Mouse (Mus musculus) layer of hippocampus, adult 9-11 months (tissue): ENCODE measurements around the gene Adamts18.

ENCODE experiments used
- DNase-seq: peaks from one replicate; pipeline ENCODE4 v3.0.0; 2022

Gene Adamts18

GRCm38 (mm10) chr8:113848653-113849135 lies at the start of gene Adamts18:
Gene Adamts18, minus strand, starts transcription at chr8:113848738.
- no peak for DNase-seq

GRCm38 (mm10) chr8:113896446-113896845 lies 47.9 kb upstream of the Adamts18 start:
- no peak for DNase-seq

GRCm38 (mm10) chr8:113891376-113891775 lies 42.8 kb upstream of the Adamts18 start:
- DNase-seq, result no peak

DNA sequence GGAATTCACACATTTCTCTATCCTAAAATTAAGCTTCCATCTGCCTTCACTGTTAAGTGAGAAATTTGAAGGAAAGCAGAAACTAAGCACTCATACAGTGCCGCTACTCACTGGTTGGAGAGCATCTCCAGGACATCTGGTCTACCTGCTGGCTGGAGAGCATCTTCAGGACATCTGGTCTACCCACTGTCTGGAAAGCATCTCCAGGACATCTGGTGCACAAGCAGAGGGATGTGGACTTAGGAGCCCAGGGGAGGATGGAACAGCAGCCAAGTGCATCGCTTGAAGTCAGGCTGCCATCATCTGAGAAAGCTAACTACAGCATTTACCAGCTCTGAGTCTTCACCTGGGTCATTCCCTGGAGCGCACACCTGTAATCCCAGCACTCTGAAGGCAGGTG lies 38.0 kb upstream of the Adamts18 start:
- DNase-seq, result no peak

DNA sequence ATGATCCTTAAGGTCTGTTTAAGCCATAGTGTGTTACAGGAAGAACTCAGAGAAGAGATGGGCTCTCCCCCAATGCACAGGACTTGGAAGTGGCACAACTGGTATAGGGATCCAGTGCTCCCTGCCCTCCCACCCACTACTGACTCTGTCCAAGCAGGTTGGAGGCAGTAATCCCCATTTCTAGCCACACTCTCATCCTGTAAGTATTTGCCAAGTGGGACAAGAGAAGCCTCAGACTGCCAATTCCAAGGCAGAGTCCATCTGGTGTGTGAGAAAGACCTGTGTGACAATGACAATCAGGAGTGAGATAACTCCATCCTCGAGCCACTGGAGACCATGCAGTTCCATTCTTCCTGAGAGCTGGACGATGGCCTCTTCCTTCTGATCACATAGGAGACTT lies 36.6 kb upstream of the Adamts18 start:
- DNase-seq, result no peak

DNA sequence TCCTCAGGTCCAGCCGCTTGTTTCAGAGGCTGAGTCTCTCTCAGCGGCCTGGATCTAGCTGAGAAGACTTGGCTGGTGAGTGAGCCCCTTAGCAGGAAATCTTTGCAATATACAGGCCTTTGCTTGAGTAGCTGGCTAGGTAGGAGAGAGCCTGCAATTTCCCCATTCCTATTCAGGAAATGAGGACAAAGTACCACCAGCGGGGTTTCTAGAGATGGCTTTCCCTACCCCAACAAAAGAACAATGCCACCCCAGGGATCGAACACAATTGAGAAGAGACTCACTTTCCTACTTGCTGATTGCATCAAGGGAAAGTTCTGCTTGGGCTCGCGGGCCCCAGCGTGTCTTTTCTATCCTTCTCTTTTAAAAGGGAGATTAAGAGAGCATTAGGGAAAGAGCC lies 35.5 kb upstream of the Adamts18 start:
- DNase-seq, result no peak

DNA sequence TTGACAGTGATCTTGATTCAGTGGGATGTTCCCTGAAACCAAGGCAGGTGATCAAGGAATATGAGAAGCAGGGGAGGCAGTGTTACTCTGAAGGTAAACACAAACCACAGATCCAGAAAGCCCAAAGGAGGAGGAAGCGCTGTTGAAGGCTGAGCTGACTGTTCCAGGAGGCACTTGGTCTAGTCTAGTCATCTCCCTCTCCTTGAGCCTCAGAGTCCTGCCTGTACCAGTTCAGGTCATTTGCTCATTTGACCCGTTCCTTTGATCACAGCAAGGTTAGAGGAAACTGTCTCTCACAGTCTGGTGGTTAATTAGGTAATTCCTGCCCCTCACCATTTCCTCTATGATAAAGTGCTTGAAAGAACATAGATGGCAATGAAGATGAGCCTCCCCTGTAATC lies 34.0 kb upstream of the Adamts18 start:
- DNase-seq, result no peak

DNA sequence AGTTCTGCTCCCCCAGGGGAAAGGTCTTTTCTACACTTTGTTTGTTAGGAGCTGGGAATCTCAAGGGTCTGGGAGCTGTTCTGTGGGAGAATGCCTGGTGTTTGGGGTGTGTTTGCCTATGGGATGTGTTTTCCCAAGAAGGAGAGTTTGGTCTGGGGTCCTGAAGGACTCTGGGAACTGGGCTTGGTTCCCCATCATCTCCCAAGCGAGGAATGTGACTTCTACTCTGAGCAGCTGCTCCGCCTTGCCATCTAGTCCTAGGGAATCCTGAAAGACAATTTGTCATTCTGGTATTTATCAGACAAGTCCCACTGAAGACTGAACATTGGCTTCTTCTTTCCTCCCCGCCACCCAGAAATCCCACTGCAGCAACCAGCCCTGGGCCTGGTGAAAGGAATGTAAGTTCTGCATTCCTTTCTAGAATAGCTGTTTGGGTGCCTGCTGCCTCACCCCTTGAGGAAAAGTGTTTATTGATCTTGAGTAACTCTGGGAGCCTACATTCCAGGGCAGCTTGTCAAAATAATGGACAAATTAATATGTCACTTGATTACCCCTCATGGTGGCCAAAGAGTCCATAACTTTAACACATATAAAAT lies 30.0 kb upstream of the Adamts18 start:
- DNase-seq, result no peak

DNA sequence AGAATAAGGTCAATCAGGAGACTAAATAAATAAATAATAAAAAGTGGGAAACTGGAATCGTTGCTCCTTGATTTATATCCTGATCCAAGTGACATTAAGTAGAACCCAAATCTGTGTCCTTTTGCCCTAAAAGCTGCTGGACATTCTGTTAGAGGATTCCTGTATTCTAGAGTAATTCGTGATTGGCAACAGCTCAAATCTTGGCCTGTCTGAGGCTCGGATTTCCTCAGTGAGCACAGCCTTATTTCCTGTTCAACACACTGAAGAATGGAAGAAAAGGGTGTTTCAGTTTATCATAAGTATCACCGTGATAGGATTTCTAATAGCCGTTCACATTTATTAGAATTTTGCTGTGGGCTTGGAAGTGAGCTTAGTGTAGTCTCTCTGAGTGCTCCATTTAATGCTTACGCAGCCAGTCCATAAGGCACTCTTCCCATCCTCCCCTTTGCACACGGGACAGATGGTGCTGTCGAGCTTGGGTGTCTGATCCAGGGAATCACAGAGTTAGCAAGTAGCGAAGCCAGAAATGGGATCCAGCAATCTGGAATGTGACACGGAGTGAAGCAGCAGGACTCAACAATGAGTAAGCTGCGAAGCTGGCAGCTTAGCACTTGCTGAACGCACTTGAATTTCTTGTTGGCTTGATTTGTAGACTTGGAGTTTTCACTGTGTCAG lies 25.0 kb upstream of the Adamts18 start:
- DNase-seq, result peak; percentile 93

- peak; percentile 6 for DNase-seq
Measured at GRCm38 (mm10) chr8:113872436-113872835, 23.9 kb upstream of the Adamts18 start.

DNA sequence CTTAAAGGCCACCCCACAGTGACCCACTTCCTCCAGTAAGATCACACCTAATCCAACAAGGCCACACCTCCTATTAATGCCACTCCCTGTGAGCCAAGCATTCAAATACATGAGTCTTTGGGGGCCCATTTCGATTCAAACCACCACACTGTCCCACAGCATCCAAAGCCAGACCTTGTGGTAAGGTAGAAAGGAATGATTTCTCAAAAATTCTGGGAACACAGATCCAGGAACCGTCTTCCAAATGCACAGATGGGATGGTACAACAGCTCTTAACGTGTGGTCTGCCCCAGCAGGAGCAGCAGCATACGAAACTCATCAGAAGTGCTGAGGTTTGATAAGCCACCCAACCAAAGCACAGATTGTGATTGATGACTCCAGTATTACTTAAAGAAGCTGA lies 18.0 kb upstream of the Adamts18 start:
- no peak for DNase-seq

GRCm38 (mm10) chr8:113865326-113866093 lies 17.0 kb upstream of the Adamts18 start:
- DNase-seq, result no peak

GRCm38 (mm10) chr8:113859890-113860683 lies 11.5 kb upstream of the Adamts18 start:
- DNase-seq, result no peak

DNA sequence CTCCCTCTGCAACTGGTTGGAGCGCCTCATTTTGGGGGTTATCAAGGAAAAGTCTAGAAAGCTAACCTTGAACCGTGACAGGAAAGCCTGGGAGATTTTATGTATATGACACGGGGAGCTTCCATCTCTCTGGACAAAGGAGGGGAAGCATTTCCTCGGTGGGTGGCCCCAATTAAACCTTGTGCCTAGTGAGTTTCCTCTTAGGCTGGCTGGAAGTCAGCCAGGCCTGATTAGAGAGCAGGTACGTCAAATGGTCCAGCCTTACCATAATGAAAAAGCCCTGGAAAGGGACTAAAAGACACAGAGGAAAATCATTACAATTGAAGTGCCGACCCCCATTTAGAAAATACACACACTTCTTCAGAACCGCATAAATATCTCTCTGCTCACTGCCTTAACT lies 10.3 kb upstream of the Adamts18 start:
- DNase-seq, result no peak

DNA sequence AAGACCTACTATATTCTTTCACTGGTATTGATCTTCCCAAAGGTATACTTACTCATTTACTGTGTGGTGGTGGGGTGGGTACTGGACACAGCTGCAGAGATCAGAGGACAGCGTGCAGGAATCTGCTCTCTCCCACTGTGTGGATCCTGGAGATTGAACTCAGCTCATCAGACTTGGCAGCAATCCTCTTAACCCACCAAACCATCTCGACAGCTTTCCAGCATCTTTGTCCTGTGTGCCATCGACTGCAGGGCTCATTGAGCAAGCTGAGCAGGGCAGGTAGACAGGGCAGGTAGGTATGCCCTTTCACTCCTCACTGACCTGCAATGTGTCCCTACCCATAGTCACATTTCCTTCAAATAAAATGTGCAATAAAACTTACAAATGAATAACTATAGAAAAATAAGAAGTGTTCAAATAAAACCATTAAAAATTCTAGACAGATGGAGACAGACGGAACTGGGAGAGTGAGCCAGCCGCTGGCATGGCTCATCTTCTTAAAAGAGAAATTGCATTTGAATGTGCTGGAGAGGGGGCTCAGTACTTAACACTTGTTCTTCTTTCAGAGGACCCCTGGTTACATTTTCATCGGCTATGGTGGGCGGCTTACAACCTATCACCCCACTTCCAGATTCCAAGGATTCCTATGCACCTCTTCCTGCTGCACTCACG lies 6.2 kb upstream of the Adamts18 start:
- DNase-seq, result peak; percentile 13

DNA sequence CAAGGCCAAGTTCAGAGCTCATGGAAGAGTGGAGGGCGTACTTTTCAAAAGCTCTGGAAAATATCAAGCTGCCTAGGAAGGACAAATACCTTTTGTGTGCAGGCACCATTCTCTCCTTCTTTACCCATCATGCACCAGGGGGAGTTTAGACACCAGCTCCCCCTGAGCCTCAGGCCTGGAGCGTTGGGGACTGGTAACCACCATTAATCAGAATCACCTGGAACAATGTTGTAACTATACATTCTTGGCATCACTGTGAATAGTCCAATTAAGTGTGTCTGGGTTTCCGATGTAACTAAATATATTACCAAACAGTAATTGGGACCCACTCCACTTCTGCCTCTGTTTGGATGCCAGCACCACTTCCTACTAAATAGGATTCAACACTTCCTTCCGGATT lies 5.2 kb upstream of the Adamts18 start:
- DNase-seq, result no peak

- no peak for DNase-seq
Measured at GRCm38 (mm10) chr8:113851655-113852054, 3.1 kb upstream of the Adamts18 start.

GRCm38 (mm10) chr8:113848081-113848652 lies 371 bp downstream of the Adamts18 start:
- DNase-seq, result no peak

- no peak for DNase-seq
Measured at GRCm38 (mm10) chr8:113847606-113848080, 895 bp downstream of the Adamts18 start.

DNA sequence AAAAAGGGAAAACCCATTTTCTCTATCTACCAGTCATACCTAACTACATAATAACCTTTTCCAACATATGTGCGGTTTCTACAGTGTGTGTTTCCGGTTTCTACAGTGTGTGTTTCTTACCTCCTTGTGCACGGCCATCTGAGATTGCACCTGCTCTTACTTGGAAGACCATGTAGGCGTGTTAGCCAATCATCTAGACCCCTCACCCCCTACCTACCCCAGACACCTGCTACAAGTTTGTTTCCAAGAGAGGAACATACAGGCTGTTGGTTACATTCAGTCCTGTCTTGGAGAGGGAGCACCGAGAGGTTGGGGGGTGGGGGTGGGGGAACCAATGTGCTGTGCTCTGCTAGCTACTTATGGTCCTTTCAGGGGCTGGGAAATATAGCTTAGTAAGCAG lies 1.9 kb downstream of the Adamts18 start:
- DNase-seq, result no peak

DNA sequence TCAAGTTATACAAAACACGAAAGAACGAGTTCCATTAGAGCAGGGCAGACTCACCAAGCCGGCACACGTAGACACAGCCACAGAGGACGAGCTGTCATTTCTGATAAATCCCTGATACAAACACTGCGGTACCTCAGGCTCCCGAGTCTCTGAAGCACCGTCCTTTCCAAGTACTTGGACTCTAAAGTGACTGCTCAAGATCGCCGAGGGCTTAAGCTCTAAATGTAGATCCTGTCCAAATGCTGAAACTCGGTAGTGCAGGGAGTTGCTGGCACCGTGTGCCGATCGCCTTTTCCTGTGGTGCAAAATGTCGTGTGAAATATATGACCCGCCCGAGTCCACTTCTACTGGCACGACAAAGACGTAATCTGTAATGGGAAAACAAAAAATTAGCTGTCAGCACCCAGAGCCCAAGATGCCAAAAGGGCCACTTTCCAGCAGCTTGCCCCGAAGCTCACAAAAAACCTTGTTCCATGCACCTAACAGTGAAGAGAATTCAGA lies 3.7 kb downstream of the Adamts18 start:
- DNase-seq, result no peak

DNA sequence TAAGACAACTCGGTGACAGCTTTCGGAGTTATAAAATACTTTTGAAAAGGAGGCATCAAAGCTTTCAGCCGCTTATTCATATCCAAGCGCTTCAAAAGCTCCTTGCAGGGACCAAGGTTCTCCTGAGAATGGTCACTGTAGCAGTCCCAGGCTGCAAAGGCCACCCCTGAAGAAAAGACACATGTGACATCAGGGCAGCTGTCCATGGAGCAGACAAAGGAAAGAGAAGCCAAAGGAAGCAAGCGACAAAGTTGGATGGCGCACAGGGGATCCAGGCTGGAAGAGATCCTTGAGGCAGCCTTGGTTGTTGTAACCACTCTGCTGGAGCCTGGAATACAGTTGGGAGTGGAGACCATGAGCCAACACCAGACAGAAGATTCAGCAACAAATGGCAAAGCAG lies 10.3 kb downstream of the Adamts18 start:
- DNase-seq, result no peak
